Mouse (Mus musculus): Measurements from ENCODE around the gene Cacna1c.

DNA sequence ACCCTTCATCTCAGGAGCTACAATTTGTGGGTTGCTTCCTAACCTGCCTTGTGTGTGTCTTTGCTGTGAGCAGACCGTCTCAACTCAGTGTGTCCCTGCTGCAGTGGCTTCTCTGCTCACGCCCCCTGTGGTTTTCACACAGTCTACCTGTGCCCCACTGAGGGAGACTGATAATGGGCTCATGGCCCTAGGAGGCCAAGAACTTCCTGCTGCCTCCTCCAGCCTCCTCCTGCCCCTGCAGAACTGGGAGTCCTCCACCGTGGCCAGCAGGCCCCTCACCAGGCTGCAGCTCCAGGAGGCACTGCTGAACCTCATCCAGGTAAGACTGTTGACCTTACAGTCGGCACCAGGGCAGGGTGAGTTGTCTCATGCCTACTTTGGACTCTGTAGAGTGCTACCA, 21.4 kb upstream of the Cacna1c start:
- TF ChIP-seq CTCF (IDR thresholded peaks at IDR 0.05; ENCODE audit: borderline replicate concordance, insufficient read depth, low read depth, low read length) (no peak), POLR2A (IDR thresholded peaks at IDR 0.05; ENCODE audit: borderline replicate concordance, insufficient read depth, low read length) (no peak)
